Mouse (Mus musculus) kidney, postnatal 0 days (tissue): ENCODE data around the gene Cdhr4. TPM values are rescaled to one million over a fixed set of nuclear protein-coding genes. Genes with fewer than 3 reads are reported as not detected.

Source experiments
- ATAC-seq: fragments of 200-750 bp; cut with Nextera tagmentation; replicated peaks from 2 replicates; pipeline ENCODE4 v1.8.0; 2017; ENCODE audit warnings: low read depth, moderate number of reproducible peaks, moderate TSS enrichment, moderate library complexity; ENCODE audit not compliant: low FRiP score
- DNase-seq: peaks from one replicate; pipeline ENCODE4 v3.0.0-alpha.2; 2016; ENCODE audit warnings: low spot score
- H3K27ac ChIP-seq: fragments of 300-500 bp; sonication (generic); 2 replicates; pipeline ENCODE4 v1.5.1; 2014; ENCODE audit warnings: mild to moderate bottlenecking
- H3K27me3 ChIP-seq: fragments of 300-500 bp; sonication (generic); 2 replicates; pipeline ENCODE4 v1.6.1; 2014; ENCODE audit warnings: low read length, mixed read lengths; ENCODE audit not compliant: insufficient read depth
- H3K36me3 ChIP-seq: fragments of 300-500 bp; sonication (generic); 2 replicates; pipeline ENCODE4 v1.6.1; 2014; ENCODE audit warnings: low read length, mixed read lengths; ENCODE audit not compliant: insufficient read depth
- H3K4me1 ChIP-seq: fragments of 300-500 bp; sonication (generic); replicated peaks from 2 replicates; pipeline ENCODE4 v1.6.1; 2014; ENCODE audit warnings: antibody characterized with exemption, low read length, mixed read lengths; ENCODE audit not compliant: insufficient read depth
- H3K4me2 ChIP-seq: fragments of 300-500 bp; sonication (generic); 2 replicates; pipeline ENCODE4 v1.6.1; 2014; ENCODE audit warnings: mild to moderate bottlenecking, low read length, moderate library complexity, mixed read lengths
- H3K4me3 ChIP-seq: fragments of 300-500 bp; sonication (generic); replicated peaks from 2 replicates; pipeline ENCODE4 v1.5.1; 2014; ENCODE audit warnings: low read depth, low read length
- H3K9ac ChIP-seq: fragments of 300-500 bp; sonication (generic); 2 replicates; pipeline ENCODE4 v1.6.1; 2014; ENCODE audit warnings: low read depth, low read length
- H3K9me3 ChIP-seq: fragments of 300-500 bp; sonication (generic); replicated peaks from 2 replicates; pipeline ENCODE4 v1.6.1; 2016; ENCODE audit warnings: low read length, inconsistent platforms, mixed read lengths
- CTCF ChIP-seq: IDR thresholded peaks from 2 replicates; pipeline ENCODE4 v1.5.1; 2016; ENCODE audit warnings: antibody characterized with exemption, low read depth, mild to moderate bottlenecking, moderate library complexity
- WGBS: fragments of 180-500 bp; shearing (Covaris S2); extraction: QIAGEN DNeasy Blood & Tissue Kit; methylation state at CpG from one replicate; pipeline ENCODE4 v1.1.7; 2014; 5-methylcytosine and 5-hydroxymethylcytosine counted together
- polyA plus RNA-seq: library from polyadenylated mRNA; unstranded; fragments of >200 nt; fragmentation: Nextera tagmentation; extraction: Ambion mirVana; gene quantifications from 2 replicates; pipeline ENCODE4 v1.2.1, GENCODE M21; 2015

The Cdhr4 gene
- polyA plus RNA-seq, 1 experiment from 2014 or later: 2.9 TPM

DNA sequence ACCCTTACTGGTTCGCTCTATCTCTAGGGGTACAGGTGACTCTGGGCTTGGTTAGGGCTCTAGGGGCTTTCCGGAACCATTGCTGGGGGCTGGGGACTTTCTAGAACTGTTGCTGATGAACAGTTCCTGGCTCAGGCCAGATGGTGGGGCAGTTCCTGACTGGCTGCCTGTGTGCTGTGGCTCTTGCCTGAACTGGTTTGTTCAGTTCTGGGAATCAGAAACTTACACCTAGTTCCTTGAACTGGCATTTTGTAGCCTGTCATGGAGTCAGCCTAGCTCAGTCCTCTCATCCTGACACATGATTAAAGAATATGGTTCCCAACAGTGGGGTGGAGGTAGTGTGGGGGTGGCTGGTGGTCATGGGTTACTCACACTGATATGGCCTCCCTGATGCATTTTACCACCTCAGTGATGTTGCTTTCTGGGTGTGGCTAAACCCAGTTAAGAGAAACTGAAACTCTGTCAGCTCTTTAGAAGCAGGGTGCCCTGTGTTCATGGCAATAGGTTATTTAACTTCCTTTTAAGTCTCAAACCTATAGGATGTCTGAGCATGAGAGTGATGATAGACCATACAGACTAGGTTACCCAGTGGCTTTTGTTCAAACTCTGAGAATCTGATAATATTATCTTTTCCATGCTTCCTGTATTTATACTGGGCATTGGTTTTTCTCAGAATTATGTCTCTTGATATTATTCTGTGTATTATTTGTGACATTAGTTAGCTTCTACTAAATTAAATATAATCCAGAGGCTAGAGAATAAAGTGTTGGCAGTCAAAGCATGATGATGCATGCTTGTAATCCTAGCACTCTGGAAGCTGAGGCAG, 43.2 kb downstream of the Cdhr4 start:
- DNase-seq (no peak), ATAC-seq (peak; percentile 43; the same call in 1 of the 2 replicates)
- H3K9ac ChIP-seq: no peak overlapping the region
- WGBS: 87% methylated on average over 2 of the region's 2 CpGs
- H3K4me3 ChIP-seq: no peak overlapping the region
- peak; percentile 31; the same call in 1 of the 2 replicates for TF ChIP-seq CTCF
- no peaks in the 10 kb centered on the region for H3K4me1 ChIP-seq
- H3K36me3 ChIP-seq: peaks cover 30% of the 10 kb centered on the region
- no peak overlapping the region for H3K4me2 ChIP-seq
- no peaks in the 10 kb centered on the region for H3K27me3 ChIP-seq
- no peak overlapping the region for H3K27ac ChIP-seq
- no peaks in the 10 kb centered on the region for H3K9me3 ChIP-seq

DNA sequence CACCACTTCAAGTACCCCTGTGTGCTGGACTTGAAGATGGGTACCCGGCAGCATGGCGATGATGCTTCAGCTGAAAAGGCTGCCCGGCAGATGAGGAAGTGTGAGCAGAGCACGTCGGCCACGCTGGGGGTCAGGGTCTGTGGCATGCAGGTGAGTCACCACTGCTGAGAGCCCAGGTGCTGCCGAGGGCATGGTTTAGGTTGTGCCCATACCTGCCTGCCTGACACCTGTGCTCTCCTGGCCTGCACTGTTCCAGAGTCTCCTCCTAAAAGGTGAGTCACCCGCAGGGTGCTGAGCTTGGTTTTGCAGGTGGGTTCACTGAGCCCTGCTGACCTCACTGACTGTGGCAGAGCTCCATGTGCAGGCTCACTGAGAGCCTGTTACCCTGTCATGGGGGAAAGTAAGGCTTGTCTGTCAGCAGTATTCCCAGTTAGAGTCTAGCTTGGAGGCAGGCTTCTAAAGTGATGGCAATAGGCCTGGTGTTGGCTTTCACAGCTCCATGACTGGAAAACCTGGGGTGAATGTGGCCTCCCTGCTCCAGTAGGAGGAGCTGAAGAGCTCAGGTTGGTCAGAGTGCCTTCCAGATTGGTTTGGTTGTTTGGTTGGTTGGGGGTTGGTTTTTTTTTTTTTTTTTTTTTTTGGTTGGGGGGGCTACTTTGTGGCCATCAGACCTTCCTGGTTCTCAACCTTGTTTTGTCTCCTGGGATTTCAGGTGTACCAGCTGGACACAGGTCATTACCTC, 52.6 kb downstream of the Cdhr4 start:
- WGBS: 95% methylated on average over 8 of the region's 8 CpGs
- Histone ChIP-seq H3K4me2 (no peak overlapping the region), H3K9ac (no peak overlapping the region), H3K27ac (no peak overlapping the region), H3K4me1 (peaks cover 10% of the 10 kb centered on the region; the same call in 1 of the 2 replicates), H3K9me3 (no peaks in the 10 kb centered on the region), H3K4me3 (no peak overlapping the region), H3K36me3 (peaks cover 44% of the 10 kb centered on the region), H3K27me3 (no peaks in the 10 kb centered on the region)
- ATAC-seq (no peak), DNase-seq (no peak)
- peak; percentile 25; the same call in 1 of the 2 replicates for TF ChIP-seq CTCF

DNA sequence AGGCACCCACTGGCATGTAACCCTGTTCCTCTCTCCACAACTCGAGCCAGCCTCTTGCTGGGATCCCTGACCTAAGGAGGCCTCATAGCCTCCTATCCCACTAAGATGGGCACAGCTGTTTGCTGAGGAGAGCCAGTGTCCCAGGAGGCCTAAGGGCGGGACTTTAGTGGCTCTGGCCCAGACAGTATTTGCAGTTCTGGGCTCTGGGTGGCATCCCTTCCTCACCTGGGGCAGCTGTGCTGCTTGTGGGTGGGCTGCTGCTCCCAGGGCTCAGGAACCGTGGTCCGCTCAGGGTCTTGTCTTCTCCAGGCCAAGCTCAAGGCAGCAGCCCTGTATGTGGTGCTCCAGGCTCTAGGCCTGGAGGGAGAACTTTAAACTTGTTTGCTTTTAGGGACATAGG, 54.3 kb downstream of the Cdhr4 start:
- no peaks in the 10 kb centered on the region for H3K9me3 ChIP-seq
- no peaks in the 10 kb centered on the region for H3K27me3 ChIP-seq
- H3K4me3 ChIP-seq: no peak overlapping the region
- no peak overlapping the region for H3K4me2 ChIP-seq
- peaks cover 10% of the 10 kb centered on the region; the same call in 1 of the 2 replicates for H3K4me1 ChIP-seq
- ATAC-seq: no peak
- 86% methylated on average over 4 of the region's 4 CpGs for WGBS
- TF ChIP-seq CTCF: no peak
- H3K9ac ChIP-seq: no peak overlapping the region
- peaks cover 39% of the 10 kb centered on the region; the same call in 1 of the 2 replicates for H3K36me3 ChIP-seq
- DNase-seq: no peak
- H3K27ac ChIP-seq: no peak overlapping the region

DNA sequence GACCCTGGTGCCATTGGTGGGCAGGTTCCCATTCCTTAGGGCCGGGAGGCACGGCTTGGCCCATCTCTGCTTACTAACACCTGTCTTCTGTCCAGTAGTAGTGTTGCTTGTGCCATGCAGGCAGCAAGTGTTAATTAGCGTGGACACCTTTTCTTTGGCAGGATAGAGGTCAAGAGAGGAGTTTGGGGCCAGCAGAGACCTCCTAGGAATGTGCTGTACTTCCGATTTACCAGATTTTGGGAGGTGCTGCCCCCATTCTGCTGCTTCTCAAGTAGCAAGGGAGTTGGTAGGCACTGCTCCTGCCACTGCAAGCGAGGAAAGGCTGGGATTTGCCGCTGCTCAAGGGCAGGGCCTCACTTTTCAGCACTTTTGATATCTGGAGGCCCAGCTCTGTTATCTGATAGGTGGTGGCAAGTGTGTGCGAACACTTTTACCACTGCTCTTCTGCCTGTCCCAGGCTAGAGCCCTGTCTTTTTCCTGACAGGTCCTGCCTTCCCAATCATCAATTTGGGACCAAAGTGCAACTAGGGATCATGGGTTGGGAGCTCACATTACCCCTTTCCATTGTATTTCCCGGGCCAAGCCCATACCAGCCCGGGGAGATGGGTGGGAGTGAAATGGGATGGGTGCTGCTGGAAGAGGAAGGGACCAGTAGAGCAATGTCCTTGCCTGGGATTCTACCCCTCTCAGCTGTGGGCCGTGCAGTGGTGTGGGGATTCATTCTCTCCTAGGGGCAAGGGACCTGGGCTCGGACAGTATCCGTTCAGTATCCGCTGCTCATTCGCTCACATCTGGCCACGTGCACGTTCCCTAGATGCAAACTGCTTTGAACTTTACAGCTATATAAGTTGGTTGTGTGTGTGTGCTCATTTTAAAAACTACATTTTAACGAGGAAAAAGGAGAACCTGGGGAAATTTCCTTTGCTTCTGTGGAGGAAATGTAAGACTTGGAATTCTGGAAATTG, 55.6 kb downstream of the Cdhr4 start:
- Histone ChIP-seq H3K27ac (peak overlapping the region; percentile 26; the same call in 1 of the 2 replicates), H3K4me1 (peaks cover 10% of the 10 kb centered on the region; the same call in 1 of the 2 replicates), H3K4me2 (peak overlapping the region; percentile 81), H3K4me3 (peak overlapping the region; percentile 55), H3K36me3 (peaks cover 33% of the 10 kb centered on the region; the same call in 1 of the 2 replicates), H3K9ac (0 out of 2 replicates have a peak overlapping the region, but pooled peaks have one; percentile 1), H3K9me3 (no peaks in the 10 kb centered on the region), H3K27me3 (no peaks in the 10 kb centered on the region)
- WGBS: 37% methylated on average over 17 of the region's 17 CpGs
- DNase-seq (no peak), ATAC-seq (no peak)
- TF ChIP-seq CTCF: no peak

DNA sequence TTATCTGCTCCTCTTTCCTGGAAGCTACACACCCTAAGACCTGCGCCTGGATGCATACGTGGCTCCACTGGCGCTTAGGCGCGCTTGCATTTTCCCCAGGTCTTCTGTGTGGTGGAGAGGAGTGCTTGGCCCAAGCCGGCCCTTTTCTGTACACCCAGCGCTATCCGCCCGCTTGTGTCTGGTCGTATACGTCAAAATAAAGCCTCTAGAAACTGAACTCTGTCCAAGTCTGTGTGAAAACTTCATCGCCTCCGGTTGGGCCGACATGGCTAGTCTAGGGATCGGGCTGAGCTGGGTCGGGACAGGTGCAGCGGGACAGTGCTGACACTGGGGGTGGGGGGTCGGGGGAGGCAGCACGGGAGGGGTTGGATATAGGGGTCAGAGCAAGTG, 56.3 kb downstream of the Cdhr4 start:
- peak; percentile 0; the same call in 1 of the 2 replicates for ATAC-seq
- peaks cover 32% of the 10 kb centered on the region; the same call in 1 of the 2 replicates for H3K36me3 ChIP-seq
- H3K27me3 ChIP-seq: no peaks in the 10 kb centered on the region
- WGBS: under 1% methylated on average over 19 of the region's 19 CpGs
- peak overlapping the region; percentile 24; the same call in 1 of the 2 replicates for H3K9ac ChIP-seq
- H3K27ac ChIP-seq: peak overlapping the region; percentile 26; the same call in 1 of the 2 replicates
- TF ChIP-seq CTCF: no peak
- H3K4me1 ChIP-seq: peaks cover 14% of the 10 kb centered on the region; the same call in 1 of the 2 replicates
- H3K9me3 ChIP-seq: no peaks in the 10 kb centered on the region
- DNase-seq: peak; percentile 46
- H3K4me3 ChIP-seq: peak overlapping the region; percentile 55
- peak overlapping the region; percentile 81 for H3K4me2 ChIP-seq
